Mouse (Mus musculus): ENCODE results near the gene Gpr3.

- TF ChIP-seq POLR2A (IDR thresholded peaks at IDR 0.05; ENCODE audit: borderline replicate concordance, low read depth, low read length): no peak
- no peak for TF ChIP-seq CTCF (IDR thresholded peaks at IDR 0.05; ENCODE audit: low read depth, low read length)
Measured at GRCm38 (mm10) chr4:133257798-133258408, 45.6 kb upstream of the Gpr3 start.
